Mouse (Mus musculus): ENCODE measurements at regions not wholly inside any gene's neighbourhood (a gene's known extent, or its start where the extent isn't known, plus 50 kb on each side); places are given as distances from the start of the nearest gene placed in this dataset.
A peak's percentile ranks its signal among the peaks of the same experiment; 100 is the strongest.

DNA sequence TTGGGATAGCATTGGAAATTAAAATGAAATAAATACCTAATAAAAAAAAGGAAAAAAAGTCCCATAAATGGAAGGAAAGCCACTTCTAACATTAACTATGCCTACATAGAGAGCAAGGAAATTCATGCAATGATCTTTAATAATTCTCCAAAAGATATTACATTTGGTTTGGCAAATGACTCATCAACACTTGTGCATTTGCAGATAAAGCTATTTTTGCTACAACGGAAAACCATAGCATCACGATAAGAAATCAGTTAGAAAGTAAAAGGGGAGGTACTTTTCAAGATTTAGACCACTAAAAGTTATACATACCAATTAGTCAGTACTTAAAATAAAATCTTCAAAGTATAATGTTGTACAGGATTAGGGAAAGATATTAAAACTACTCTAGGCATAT is 109.4 kb upstream of the Tom1l1 start:
- no peak for DNase-seq (ENCODE audit: low read depth)

DNA sequence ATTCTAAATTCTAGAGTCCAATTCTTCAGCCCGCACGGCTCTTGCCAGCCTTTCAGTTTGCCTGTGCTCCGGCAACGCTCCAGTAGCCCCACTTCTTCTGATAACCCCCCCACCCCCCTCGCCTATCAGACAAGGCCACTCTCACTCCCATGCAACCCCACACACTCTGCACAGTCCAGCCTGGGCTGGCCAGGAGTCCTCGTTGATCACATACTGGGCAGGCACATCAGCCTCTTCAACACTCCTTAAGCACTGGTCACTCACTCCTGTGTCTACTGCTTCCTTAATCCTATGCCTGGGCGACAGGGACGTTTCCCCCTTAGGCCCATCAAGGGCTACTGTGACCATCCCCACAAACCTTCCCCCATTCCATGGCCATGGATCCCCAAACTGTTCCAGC is 95.4 kb upstream of the Tom1l1 start:
- DNase-seq (ENCODE audit: low read depth) = no peak

DNA sequence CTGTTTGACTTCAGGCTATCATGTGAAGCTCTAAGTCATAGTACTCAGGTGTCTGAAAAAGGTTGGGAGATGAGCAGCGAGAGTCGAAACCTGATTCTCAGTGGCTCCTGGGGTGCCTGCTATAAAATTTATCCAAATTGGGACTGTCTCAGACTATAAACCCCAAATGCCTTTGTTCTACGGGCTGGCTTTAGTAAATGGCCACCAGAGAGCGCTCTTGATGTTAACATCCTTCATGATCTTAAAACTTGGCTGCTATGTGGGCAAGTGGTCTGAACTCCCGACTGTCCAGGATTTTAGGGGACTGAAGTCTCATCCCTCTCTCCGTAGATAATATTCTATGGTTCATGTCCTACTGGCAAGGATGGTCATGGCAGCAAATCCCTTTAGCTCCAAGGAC is 94.8 kb upstream of the Tom1l1 start:
- peak; percentile 4 for DNase-seq (ENCODE audit: low read depth)

DNA sequence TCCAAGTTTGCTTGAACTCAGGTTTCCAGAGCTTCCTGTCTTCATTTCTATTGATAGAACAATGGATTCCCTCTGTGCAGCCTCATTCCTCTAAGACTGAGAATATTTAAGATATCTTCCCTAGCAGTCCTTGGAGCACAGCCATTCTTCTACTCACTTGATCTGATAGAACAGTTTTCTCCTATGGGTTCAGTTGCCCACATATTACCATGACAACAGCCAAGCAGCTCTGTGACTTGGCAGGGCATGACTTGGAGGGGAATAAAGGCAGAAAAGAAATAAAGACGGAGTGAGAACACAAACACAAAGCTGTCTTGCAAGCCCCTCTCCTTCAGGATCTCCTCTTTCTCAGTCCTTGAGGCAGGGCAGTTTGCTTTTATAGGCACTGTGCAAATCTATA is 87.6 kb upstream of the Tom1l1 start:
- DNase-seq (ENCODE audit: low read depth) = no peak

DNA sequence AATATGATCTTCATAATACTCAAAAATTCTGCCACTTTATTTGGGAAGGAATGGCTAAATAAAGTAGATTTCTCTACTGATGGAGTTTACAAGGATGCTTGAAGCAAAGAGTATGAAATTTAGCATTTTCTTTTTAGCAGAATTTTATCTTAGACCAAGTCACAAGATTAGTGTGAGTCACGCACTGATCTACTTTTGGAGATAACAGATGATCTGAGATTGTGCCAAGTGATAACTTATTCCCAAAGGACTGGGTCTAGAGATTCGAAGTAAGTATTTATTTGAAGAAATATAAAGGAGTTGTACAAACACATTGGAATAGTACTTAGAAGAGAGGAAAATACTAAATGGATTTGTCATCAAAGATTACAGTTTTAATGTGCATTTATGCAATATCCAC is 67.8 kb upstream of the Tom1l1 start:
- no peak for DNase-seq (ENCODE audit: low read depth)

DNA sequence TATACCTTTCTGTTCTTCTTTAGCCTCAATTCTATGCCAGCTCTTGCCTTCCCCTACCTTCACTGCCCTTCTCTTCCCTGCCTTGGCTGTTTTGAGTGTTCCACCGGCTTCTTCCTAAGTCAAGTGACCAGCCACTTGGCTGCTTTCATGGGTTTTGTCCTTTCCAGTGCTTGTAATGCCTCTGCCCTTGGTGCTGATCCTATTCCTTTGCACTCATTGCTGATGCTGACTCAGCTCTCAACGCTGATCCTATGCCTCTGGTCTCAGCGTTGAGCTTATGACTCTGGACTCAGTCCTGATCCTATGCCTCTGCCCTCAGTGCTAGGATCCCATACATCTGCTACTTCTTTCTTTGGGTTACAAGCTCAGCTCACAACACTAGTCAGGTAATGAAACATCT is 60.3 kb upstream of the Tom1l1 start:
- DNase-seq (ENCODE audit: low read depth) = no peak

DNA sequence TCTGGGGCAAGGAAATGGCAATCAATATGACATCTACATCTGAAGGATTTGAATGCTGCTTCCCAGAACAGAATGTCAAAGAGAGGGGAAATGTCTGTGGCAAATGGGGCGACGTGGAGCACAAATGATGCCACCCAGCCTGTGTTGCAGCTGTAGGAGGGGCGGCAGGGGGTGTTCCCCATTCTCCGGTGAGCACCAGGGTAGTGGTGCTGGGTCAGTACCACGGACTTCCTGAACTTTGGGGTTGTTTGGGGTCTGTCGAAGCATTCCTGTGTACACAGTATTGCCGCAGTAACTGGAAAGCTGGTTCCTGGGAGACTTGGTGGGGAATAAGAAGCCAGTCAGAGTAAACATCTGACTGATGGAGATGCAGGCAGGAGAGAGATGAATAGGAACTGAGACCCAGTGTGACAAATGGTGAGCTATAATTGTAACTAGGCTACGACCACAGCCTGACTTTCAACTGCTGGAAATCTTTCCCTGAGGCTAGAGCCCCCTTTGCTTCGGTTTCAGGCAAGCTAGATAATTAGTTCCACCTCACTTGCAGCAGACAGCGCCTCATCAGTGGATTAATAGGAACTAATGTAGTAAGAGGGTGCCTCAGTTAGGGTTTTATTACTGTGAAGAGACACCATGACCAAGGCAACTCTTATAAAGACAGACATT is 53.9 kb upstream of the Tom1l1 start:
- DNase-seq (ENCODE audit: low read depth) = no peak

DNA sequence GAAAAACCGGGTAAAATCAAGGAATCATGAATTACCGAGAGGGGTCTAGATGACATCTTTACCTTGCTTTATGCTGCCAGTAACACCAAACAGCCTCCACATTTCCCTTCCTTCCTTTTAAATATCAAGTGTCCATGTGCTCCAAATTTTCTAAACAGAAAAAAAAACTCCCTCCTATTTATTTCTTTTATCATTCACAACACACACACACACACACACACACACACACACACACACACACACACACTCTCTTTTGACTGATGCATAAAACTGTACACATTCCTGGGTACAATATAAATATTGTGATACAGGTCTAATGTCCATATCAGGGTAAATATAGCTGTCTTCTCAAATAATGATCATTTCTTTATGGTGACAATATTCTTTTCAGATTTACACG is 51.3 kb upstream of the Tom1l1 start:
- DNase-seq (ENCODE audit: low read depth) = no peak

DNA sequence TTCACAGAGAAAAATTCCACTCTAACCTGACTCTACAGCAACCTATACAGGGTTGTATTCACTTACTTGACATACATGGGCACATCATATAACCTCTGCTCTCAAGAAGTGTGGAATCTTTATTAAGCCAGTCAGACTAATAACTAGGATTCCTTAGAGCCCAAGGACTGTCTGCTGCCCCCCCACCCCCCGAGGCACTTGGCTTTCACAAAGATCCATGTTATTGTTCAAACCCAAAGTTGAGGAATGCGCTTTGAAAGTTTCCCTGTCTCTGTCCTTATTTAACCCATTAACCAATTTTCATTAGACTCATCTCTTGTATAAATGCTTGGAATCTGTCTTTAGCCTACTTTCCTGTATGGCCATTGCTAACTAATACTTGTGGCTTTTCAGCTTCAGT is 50.6 kb upstream of the Tom1l1 start:
- DNase-seq (ENCODE audit: low read depth) = no peak
